Mouse (Mus musculus): ENCODE results near the gene Cyb5r2. TPM values are rescaled to one million over a fixed set of nuclear protein-coding genes. Genes with fewer than 3 reads are reported as not detected.

The Cyb5r2 gene
- total and polyA plus RNA-seq, 3 experiments, result 0.17 TPM; not detected in 2

DNA sequence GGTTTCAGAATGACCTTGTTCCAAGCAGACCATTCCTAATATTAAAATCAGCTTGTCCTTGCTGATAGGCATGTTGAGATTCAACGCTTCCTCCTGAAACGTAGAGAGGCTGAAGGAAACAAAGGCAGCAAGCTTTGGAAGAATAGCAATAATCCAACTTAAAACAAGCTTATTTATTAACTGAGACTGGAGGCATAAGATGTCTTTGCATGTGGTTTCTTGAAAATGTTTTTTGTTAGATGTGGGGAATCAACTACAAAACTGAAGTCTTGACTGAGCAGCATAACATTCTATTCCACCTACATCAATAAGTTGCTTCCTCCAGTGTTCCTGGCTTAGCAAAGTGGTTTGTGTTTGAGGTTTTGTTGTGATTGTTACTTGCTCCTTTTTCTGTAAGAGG is 43.3 kb upstream of the Cyb5r2 start, which contains the start of gene Ovch2:
Gene Ovch2 (minus strand): TSS at position 101 of the 400 bp plus-strand sequence.
- in situ Hi-C loops (cut with MboI; ENCODE audit: low pct_ligation_motif_present, low pct_unique_long_range_greater_than_20kb, low sequenced_read_pairs) (no loop called here), dilution Hi-C loops (cut with MboI; ENCODE audit: extremely low pct_ligation_motif_present, extremely low pct_unique_long_range_greater_than_20kb, low sequenced_read_pairs) (no loop called here)
- no peak for TF ChIP-seq ZKSCAN1 (IDR thresholded peaks at IDR 0.05; ENCODE audit: borderline replicate concordance, low read depth, low read length)
- no peak for TF ChIP-seq ZMIZ1 (IDR thresholded peaks at IDR 0.05; ENCODE audit: low read depth, low read length)
- no peak for TF ChIP-seq NELFE (IDR thresholded peaks at IDR 0.05; ENCODE audit: low read depth, low read length)
- no peak for TF ChIP-seq SMC3 (IDR thresholded peaks at IDR 0.05; ENCODE audit: low read depth, low read length)
- no peak for TF ChIP-seq ZC3H11A (IDR thresholded peaks at IDR 0.05; ENCODE audit: low read depth, low read length)
- no peak for TF ChIP-seq MEF2A (IDR thresholded peaks at IDR 0.05; ENCODE audit: borderline replicate concordance, low read depth, low read length)
- TF ChIP-seq CTCF (conservative IDR thresholded peaks at IDR 0.05 in 1 of 2, IDR thresholded peaks at IDR 0.05 in 1 of 2; ENCODE audit: low read depth in 2 of 2, low read length in 2 of 2), result no peak
- TF ChIP-seq USF2 (conservative IDR thresholded peaks at IDR 0.05; ENCODE audit: low read depth, low read length), result no peak
- no peak for TF ChIP-seq POLR2A (IDR thresholded peaks at IDR 0.05; ENCODE audit: low read depth, low read length)
- TF ChIP-seq TBP (conservative IDR thresholded peaks at IDR 0.05; ENCODE audit: low read depth, low read length), result no peak

DNA sequence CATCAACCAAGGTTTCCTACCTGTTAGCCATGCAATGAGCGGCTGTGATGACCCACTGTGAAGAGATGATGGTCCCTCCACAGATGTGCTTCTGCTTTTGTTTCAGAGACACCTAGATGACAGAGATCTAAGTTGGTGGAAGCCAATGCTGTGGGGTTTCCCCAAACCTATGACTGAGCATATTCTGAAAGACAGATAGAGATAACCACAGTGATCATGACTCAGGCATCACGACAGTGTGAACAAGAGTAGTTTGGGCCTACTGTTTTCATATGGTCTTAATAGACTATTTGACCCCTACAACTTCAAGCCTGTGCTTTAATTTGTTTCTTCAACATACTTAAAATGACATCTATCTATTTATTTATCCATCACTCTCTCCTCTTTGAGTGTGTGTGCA is 38.7 kb upstream of the Cyb5r2 start:
- Histone ChIP-seq H3K4me1 (ENCODE audit: control insufficient read depth in 1 of 2, insufficient read depth in 2 of 2) (peaks cover 2 to 11% of the 10 kb centered on the region in 2 experiments; a peak in 3 of 4 replicates), H3K4me2 (ENCODE audit: insufficient read depth, low read depth, poor library complexity, severe bottlenecking) (no peak overlapping the region), H3K27me3 (replicated peaks) (no peaks in the 10 kb centered on the region), H3K27ac (ENCODE audit: insufficient read depth, low read depth) (no peak overlapping the region), H3K9me3 (replicated peaks; ENCODE audit: low read length) (no peaks in the 10 kb centered on the region), H3K9ac (ENCODE audit: insufficient read depth, low read depth) (no peak overlapping the region), H3K79me2 (replicated peaks; ENCODE audit: control insufficient read depth, extremely low read depth, insufficient read depth, poor library complexity, severe bottlenecking) (no peaks in the 10 kb centered on the region), H3K36me3 (replicated peaks in 1 of 2; ENCODE audit: control insufficient read depth in 1 of 2, insufficient read depth in 1 of 2, low read length in 1 of 2) (no peaks in the 10 kb centered on the region), H3K4me3 (replicated peaks in 1 of 3; ENCODE audit: low read depth in 2 of 3, low read length in 2 of 3, poor library complexity in 1 of 3) (no peak overlapping the region)
- DNase-seq (ENCODE audit: extremely low read depth), result peak; percentile 79
- in situ Hi-C loops (cut with MboI; ENCODE audit: low pct_ligation_motif_present, low pct_unique_long_range_greater_than_20kb, low sequenced_read_pairs) (no loop called here), dilution Hi-C loops (cut with MboI; ENCODE audit: extremely low pct_ligation_motif_present, extremely low pct_unique_long_range_greater_than_20kb, low sequenced_read_pairs) (no loop called here)
- 0 out of 2 replicates have a peak, but pooled peaks have one; percentile 14 for TF ChIP-seq HCFC1 (IDR thresholded peaks at IDR 0.05; ENCODE audit: low read depth, low read length)
- TF ChIP-seq MAFK (IDR thresholded peaks at IDR 0.05; ENCODE audit: insufficient replicate concordance, low read length), result peak; percentile 88
- TF ChIP-seq EP300 (IDR thresholded peaks at IDR 0.05; ENCODE audit: low read length), result peak; percentile 58
- TF ChIP-seq CHD1 (IDR thresholded peaks at IDR 0.05; ENCODE audit: low read depth, low read length), result no peak
- 0 out of 2 replicates have a peak, but pooled peaks have one; percentile 18 for TF ChIP-seq IRF4 (IDR thresholded peaks at IDR 0.05; ENCODE audit: low read depth, low read length)
- TF ChIP-seq ETS1 (conservative IDR thresholded peaks at IDR 0.05; ENCODE audit: low read depth, low read length), result peak; percentile 42; the same call in 1 of the 2 replicates
- no peak for TF ChIP-seq RCOR1 (conservative IDR thresholded peaks at IDR 0.05; ENCODE audit: low read depth, low read length)
- no peak for TF ChIP-seq JUN (IDR thresholded peaks at IDR 0.05; ENCODE audit: insufficient read depth, low read depth, low read length)

More for the DNA sequence above, 43.3 kb upstream of the Cyb5r2 start, which contains the start of gene Ovch2:
- H3K79me2 ChIP-seq (replicated peaks; ENCODE audit: control insufficient read depth, extremely low read depth, insufficient read depth, poor library complexity, severe bottlenecking), result no peaks in the 10 kb centered on the region
- peaks cover 2% of the 10 kb centered on the region for H3K27me3 ChIP-seq (replicated peaks)
- H3K4me1 ChIP-seq (ENCODE audit: control insufficient read depth in 1 of 2, insufficient read depth in 2 of 2), result peaks cover 2 to 8% of the 10 kb centered on the region in 2 experiments; a peak in 3 of 4 replicates
- H3K9me3 ChIP-seq (replicated peaks; ENCODE audit: low read length), result peaks cover 2% of the 10 kb centered on the region
- no peak for DNase-seq (ENCODE audit: extremely low read depth)
- H3K27ac ChIP-seq (ENCODE audit: insufficient read depth, low read depth), result no peak within 1 kb of the TSS
- no peak within 1 kb of the TSS for H3K4me3 ChIP-seq (replicated peaks in 1 of 3; ENCODE audit: low read depth in 2 of 3, low read length in 2 of 3, poor library complexity in 1 of 3)
- no peak within 1 kb of the TSS for H3K9ac ChIP-seq (ENCODE audit: insufficient read depth, low read depth)
- no peaks in the 10 kb centered on the region for H3K36me3 ChIP-seq (replicated peaks in 1 of 2; ENCODE audit: control insufficient read depth in 1 of 2, insufficient read depth in 1 of 2, low read length in 1 of 2)
- peak within 1 kb of the TSS; percentile 29; the same call in 1 of the 2 replicates for H3K4me2 ChIP-seq (ENCODE audit: insufficient read depth, low read depth, poor library complexity, severe bottlenecking)
